Mouse (Mus musculus) cerebellum, adult 2 months (tissue): ENCODE results near the gene Tbc1d10c.

Experiments used
- CTCF ChIP-seq: fragments of 200-500 bp; IDR thresholded peaks from 2 replicates; pipeline ENCODE4 v1.5.1; 2011; ENCODE audit warnings: low read depth, mild to moderate bottlenecking, control low read depth, low read length, moderate library complexity, borderline replicate concordance; ENCODE audit not compliant: insufficient read depth
- POLR2A ChIP-seq: fragments of 200-500 bp; IDR thresholded peaks from 2 replicates; pipeline ENCODE4 v1.6.1; 2011; ENCODE audit warnings: low read length, control low read depth, borderline replicate concordance; ENCODE audit not compliant: insufficient read depth

DNA sequence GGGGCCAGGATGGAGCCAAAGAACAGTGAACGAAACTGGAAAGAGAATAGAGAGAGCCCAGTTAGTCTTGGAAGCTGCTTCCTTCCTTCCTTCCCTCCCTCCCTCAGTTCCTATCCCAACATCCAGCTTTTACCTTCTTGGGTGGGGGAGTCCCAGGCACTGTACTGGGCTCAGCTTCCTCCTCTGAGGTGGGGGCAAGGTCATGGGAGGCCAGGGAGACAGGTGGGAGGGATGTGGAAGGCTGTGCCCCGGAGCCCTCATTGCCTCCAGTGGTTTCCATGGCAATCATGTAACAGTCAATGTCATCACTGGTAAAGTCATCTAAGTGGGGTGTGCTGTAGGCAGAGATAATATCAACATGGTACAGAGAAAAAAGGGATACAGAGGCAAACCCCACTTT is 5.0 kb upstream of the Tbc1d10c start:
- TF ChIP-seq POLR2A (no peak), CTCF (no peak)
